Mouse (Mus musculus): Measurements from ENCODE around the gene Gm8922. TPM values are rescaled to one million over a fixed set of nuclear protein-coding genes. Genes with fewer than 3 reads are reported as not detected.
"Not testable (repeated sequence)": the region's sequence is repeated elsewhere in the genome, so short reads cannot be mapped to it uniquely, and the experiment has no call there.

The Gm8922 gene
- polyA plus RNA-seq (2016; fragmentation: Nextera tagmentation; extraction: Ambion mirVana): not detected in 2 replicates

DNA sequence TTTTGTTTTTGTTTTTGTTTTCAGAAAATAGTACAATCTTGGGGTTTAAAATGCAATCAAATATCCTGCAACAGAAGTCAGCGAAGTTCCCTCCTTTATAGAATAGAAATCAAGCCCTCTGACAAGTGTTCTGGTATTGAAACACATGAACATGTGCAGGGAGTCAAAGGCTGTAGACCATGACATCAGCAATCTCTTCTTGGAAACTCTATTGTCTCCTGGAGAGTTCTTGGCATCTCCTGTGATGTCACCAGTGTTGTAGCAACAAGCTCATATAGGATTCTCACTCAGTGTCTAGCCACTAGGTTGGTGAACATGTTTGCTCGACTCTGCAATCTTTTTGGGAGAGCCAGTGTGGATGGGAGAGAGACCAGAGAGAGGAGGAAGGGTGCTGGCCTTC is at the start of gene Gm8922:
TSS of gene Gm8922 (plus strand) at position 301 of the 400 bp plus-strand sequence.
- not testable (repeated sequence) for H3K9me3 ChIP-seq (replicated peaks); H3K36me3 ChIP-seq; H3K4me3 ChIP-seq; H3K9ac ChIP-seq; H3K27ac ChIP-seq (ENCODE audit: poor library complexity, severe bottlenecking); H3K4me1 ChIP-seq (replicated peaks); H3K27me3 ChIP-seq (replicated peaks); ATAC-seq (ENCODE audit: insufficient number of reproducible peaks, low FRiP score); H3K4me2 ChIP-seq
- no CpG with 5 or more reads among the region's 2 CpGs for WGBS

Other genes starting within 250 kb of the Gm8922 start
- gene Gm8906, start 179.3 kb upstream of the Gm8922 start, polyA plus RNA-seq (2016; fragmentation: Nextera tagmentation; extraction: Ambion mirVana): not detected in 2 replicates
- gene Gm6460, start 87.0 kb upstream of the Gm8922 start, polyA plus RNA-seq (2016; fragmentation: Nextera tagmentation; extraction: Ambion mirVana): not detected in 2 replicates
- not detected in 2 replicates for gene Gm8926, start 88.6 kb downstream of the Gm8922 start, polyA plus RNA-seq (2016; fragmentation: Nextera tagmentation; extraction: Ambion mirVana)
- not detected in 2 replicates for gene Gm6465, start 163.6 kb downstream of the Gm8922 start, polyA plus RNA-seq (2016; fragmentation: Nextera tagmentation; extraction: Ambion mirVana)
- gene 4933402N22Rik, start 236.1 kb downstream of the Gm8922 start, polyA plus RNA-seq (2016; fragmentation: Nextera tagmentation; extraction: Ambion mirVana): not detected in 2 replicates